Mouse (Mus musculus): ENCODE measurements around the gene Gpr34. TPM values are rescaled to one million over a fixed set of nuclear protein-coding genes. Genes with fewer than 3 reads are reported as not detected.

Gpr34 gene
- total RNA-seq, 2 experiments from 2014 or later = 0.36 to 0.91 TPM

DNA sequence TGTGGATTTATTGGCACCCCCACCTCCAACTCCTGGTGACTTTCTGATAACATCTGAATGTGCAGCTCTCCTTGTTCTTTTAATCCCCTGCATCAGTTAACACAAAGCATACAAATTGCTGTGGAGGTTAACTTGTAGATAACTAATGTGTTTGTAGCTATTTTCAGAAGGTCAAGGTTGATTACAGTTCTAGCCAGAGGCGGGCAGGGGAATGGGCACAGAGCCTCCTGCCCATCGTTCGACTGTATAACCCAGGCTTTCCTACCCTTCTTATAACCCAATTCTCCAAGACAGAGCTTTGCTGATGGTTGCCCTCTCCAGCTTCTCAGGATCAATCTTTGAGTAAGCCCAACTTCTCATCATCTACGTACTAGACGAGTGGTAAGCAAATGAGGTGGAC, 29.2 kb downstream of the Gpr34 start, which contains the start of gene Gpr82:
TSS of gene Gpr82 (plus strand) at position 301 of the 400 bp plus-strand sequence.
- intact Hi-C loops (cut with DNase I) = no loop called here
- DNase-seq = no peak

DNA sequence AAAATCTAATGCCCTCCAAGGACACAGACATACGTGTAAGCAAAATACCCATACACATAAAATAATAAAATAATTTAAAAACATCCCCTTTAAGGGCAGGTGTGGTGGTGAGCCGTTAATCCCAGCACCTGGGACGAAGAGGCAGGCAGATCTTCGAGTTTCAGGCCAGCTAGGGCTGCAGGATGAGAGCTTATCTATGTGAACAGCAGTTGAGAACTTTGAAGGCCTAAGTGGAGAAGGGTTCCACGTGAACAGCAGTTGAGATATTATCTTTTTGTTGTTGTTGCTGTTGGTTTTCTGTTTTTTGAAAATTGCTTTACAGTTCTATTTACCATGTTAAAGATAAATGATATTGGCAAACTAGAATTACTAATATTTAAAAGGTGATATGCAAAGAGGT, 37.0 kb downstream of the Gpr34 start:
- no peak for DNase-seq
- intact Hi-C loops (cut with DNase I) = no loop called here

DNA sequence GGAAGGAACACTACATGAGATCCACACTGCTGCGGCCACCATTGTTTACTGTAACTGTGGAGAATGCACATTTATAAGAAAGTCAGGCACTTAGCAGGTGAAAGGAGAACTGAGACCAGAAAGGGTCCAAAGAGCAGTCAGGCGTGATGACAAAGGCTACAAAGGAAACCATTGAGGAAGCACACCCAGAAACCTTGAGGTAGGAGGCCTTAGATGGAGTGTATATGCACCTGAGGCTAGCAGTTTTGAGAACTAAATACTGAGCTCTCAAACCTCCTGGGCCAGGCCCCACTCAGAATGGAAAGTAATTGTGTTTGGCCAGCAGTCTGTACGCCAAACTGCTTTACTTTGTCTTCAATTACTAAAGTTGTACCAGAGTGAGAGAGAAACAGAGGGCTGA, 38.5 kb downstream of the Gpr34 start:
- DNase-seq = no peak
- intact Hi-C loops (cut with DNase I) = no loop called here

DNA sequence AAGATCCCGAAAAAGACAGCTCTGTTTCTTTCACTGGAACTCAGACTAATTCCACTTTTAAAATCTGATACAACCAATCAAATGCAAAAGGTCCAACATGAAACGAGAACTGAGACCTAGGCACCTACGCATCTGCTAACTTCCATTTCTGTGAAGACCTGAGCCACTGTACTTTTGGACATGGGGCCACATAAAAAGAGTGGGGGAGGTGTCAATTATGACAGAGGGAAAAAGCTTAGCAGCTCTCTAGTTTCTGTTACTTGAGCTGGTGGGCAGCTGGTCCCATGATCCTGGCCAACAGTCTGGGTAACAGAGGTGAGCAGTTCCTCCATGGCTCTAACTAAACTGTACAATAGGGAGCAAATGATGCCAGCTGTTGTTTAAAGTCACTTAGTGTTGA, 41.1 kb downstream of the Gpr34 start:
- DNase-seq = no peak
- intact Hi-C loops (cut with DNase I) = no loop called here

DNA sequence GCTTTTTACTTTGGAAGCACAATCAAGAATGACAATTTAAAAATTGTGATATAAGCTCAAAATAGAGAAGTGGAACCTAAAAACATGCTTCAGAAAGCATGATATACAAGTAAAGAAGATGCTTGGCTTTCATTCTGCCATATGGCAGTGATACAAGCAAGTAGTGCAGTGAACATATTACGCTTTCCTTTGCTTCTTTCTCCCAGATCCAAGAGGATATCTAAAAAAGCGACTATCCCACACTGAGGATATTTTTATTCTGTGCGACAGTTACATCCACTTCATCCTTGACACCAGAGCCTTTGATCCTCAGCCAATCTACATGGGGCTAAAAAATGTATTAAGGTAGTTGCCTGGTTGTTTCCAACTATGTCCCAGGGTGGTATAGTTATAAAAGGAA, 49.9 kb downstream of the Gpr34 start:
- intact Hi-C loops (cut with DNase I) = no loop called here

DNA sequence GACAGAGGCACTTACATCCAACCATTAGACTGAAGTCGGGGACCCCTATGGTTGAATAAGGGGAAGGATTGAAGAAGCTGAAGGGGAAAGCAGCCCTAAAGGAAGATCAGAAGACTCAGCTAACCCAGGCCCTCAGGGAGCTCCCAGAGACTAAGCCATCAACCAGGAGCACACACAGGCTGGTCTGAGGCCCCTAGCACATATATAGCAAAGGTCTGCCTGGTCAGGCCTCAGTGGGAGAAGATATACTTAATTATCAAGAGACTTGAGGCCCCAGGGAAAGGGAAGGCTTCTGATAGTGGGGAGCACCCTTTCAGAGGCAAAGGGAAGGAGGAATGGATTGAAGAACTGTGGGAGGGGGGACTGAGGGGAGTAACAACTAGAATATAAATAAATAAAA, 54.7 kb downstream of the Gpr34 start:
- DNase-seq = no peak
- intact Hi-C loops (cut with DNase I) = no loop called here

More for the DNA sequence above, 49.9 kb downstream of the Gpr34 start:
- DNase-seq = no peak

DNA sequence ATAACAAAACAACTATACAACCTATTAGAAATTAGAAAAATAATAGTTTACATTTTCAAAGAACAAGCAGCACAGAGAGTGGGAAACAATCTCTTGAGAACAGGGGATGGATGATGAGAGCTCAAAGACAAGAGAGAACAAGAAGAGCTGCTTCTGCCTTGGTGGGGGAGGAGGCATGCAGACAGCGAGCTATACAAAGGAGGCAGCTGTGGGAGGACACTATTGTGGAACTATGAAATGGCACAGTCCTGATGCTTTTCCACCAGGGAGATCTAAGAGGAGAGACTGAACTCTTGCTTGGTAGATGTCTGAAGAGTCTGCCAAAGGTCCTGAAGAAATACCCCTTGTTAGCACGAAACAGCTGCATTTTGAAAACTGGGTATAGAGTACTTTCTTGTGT, 56.5 kb downstream of the Gpr34 start:
- no peak for DNase-seq
- intact Hi-C loops (cut with DNase I) = no loop called here

Small RNAs within 50 kb of the gene (microRNA-seq; reads per million reads assigned to microRNA genes)
- gene Gm25246 = 0 reads per million in 2 experiments

Other genes with a start within 250 kb of the Gpr34 start
- not detected for gene Nyx, start 166.0 kb upstream of the Gpr34 start, total RNA-seq (2021)
- not detected for gene Gpr82, start 29.3 kb downstream of the Gpr34 start, total RNA-seq (2021)
- gene Cask, start 219.3 kb downstream of the Gpr34 start, total RNA-seq (2021) = 10 to 100 TPM; 10.0 to 10.7 TPM